Mouse (Mus musculus): Measurements from ENCODE around the gene Ccl20.

DNA sequence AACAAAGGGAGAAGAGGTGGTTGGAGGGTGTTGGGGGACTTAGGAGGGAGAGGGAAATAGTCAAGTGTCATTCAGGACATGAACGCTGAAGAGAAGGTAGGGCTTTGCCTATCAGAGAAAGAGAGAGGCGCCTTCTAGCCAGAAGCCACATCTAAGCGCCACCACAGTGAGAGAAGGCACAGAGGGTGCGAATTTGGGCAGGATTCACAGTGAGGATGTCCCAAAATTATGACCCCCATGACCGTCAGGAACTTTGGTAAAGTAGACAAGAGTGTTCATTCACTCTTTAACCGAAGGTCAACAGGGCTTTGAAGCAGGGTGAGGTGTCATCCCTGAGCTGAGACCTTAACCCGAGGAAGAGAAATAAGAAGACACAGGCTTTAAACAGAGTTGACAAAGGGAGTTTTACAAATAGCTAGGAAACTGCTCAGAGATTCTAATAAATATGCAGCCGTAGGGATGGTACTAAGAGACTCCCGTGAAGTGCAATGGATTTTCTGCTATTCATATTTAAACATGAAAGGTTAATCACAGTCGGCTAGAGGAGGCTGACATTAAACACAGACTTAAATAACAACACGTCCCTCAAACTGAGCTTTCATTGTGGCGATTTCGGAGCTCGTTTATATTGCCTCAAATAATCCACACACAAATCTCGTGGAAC is 40.9 kb upstream of the Ccl20 start:
- TF ChIP-seq CTCF (IDR thresholded peaks at IDR 0.05; ENCODE audit: extremely low read depth, insufficient read depth, insufficient read length, insufficient replicate concordance) = no peak
- TF ChIP-seq POLR2A (IDR thresholded peaks at IDR 0.05; ENCODE audit: low read depth, low read length) = no peak
